Mouse (Mus musculus): Measurements from ENCODE around the gene Camk2b.
"Not testable (repeated sequence)": the region's sequence is repeated elsewhere in the genome, so short reads cannot be mapped to it uniquely, and the experiment has no call there.

Gene Camk2b

DNA sequence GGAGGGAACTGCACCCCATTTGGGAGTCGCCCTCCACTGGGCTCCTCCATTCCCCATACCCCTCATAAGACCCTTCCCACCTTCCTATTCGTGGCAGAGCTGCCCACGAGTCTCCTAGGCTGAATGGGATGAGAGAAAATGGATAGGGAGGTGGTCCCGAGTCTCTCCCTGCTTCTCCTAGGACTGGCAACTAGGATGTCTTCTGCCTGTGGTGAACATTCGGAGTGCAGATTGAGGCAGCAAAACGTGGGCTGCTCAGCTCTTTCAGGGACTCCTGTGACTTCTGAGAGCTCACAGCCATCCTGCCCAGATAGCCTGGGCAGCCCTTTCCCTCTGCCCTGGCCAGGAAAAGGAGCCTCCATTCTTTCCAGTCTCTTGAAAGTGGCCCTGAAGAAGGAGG is at the start of gene Camk2b:
Camk2b (minus strand) TSS at position 187 of the 400 bp plus-strand sequence.
- no peak for DNase-seq

DNA sequence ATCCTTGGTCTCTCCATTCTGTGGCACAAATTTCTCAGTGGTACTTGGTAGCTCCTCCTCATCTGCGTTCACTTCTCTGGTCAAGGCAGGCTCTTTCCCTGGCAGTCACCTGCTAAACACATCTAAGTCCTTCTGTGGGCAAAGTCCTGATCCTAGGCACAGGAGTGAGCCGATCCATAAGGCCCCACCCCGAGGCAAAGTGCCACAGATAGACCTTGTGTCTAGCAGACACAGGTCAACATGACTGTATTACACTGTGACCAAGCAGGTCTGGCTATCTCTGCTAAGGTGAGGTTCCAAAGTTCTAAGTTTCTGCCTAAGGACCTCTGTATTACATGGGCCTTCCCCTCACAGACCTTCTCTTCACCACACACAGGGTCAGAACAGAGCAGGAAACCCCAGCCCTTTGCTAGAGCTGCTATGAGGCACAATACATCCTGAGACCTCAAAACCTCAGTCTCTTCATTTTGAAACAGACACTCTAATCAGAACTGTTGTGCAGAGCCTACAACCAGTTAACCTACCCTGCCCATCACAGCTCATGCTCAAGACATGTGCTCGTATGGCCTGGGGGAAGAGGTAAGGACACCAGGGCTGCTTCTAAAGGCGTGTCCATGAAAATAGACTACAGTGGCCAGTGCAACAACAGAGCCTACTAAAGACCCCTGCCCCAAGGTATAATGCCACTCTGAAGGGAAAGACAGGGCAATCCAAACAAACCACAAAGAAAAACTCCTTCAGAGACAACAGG is 45.7 kb upstream of the Camk2b start:
- no peak for DNase-seq

DNA sequence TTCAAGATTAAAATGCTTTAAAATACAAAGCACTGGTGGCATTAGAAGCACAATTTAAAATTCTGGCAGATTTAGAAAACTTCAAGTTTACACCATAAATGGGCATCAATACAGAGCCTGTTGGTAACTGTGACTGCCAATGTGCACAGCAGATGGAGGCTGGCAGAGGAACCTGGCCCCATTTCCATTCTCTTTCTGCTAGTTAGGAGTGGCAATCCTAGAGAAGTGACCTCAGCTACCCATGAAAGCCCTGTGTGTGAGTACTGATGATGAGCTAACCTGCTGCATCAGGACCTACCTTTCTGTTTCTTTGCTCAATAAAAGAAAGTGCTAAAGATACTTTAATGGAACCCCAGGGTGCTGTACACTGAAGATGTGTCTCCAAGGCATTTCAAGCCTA is 43.8 kb upstream of the Camk2b start:
- DNase-seq = no peak

DNA sequence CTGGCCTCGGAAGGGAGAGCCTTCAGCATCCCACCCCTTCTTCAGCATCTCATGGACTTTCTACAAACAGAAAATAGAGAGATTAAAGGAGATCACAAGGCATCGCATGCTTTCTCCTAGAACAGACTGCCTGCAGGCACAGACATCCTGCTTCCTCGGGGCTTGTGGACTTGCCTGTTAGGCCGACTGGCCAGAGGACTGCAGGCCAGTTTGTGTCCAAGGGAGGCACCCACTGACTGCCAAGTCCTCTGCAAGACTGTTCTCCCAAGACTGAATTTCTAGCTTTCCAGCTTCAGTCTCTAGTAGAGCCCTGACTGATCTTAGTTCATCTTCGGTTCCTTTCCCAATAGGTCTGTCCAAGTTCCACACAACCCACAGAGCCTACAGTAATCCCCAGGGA is 42.1 kb upstream of the Camk2b start:
- no peak for DNase-seq

DNA sequence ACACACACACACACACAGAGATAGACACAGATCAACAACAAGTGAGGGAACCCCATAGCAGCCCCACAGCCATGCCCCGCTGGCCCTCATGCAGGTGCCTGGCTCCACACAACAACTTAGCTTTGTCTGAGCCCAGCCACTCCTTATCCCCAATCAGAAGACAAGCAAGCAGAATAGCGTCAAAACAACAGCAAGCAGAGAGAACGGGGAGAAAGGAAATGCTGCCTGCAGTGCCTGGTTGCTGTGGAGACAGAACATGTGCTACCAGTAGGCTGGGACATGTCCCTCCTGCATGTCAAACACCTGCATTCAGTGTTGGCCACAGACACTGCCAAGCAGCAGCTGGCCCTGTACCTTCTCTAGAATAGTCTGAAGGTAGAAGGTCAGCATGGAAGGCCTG is 41.6 kb upstream of the Camk2b start:
- no peak for DNase-seq

DNA sequence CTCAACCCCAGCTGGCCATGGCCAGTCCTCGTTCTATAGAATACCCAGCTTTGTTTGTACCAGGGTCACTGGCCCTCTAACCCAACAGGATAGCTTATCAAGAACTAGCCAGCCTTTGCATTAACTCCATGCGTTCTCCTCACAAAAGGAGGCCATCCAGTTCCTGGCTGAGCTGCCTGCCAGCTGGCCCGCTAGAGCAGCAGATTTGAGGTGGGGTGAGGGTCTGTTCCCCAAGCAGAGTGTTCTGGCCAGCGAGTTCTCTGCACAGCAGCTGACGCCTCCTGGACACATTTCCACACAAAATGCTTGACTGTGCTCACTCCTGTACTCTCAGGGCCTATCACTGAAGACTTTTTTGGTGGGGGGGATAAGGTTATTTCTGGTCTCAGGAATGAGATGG is 38.6 kb upstream of the Camk2b start:
- no peak for DNase-seq

DNA sequence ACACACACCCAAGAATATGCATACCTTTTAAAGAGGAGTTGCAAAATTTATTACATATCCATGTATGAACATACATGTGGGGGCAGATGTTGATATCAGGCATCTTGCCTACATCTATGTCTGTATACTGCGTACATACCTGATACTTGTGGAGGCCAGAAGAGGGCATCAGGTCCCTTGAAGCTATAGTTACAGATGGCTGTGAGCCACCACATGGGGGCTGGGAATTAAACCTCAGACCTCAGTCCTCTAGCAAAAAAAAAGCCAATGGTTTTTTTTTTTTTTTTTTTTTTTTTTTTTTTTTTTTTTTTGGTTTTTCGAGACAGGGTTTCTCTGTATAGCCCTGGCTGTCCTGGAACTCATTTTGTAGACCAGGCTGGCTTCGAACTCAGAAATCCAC is 30.5 kb upstream of the Camk2b start:
- DNase-seq = not testable (repeated sequence)

DNA sequence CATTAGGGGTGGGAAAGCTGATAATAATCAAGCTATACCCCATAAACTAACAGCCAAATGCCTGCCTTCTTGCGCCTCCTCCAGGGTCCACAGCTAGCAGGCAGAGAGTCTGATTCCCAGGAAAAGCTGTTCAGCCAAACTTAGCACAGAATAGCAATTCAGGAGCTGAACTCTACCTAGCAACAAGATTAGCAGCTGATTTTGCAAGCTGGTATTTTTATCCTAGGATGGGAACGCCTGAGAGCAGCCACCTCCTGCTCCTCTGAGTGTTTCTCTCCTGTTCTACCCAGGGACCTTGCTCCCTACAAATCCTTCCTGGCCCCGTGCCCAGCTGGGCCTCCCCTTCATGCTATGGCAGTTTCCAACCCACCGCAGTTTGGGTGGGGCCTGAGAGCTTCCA is 20.8 kb upstream of the Camk2b start:
- no peak for DNase-seq

DNA sequence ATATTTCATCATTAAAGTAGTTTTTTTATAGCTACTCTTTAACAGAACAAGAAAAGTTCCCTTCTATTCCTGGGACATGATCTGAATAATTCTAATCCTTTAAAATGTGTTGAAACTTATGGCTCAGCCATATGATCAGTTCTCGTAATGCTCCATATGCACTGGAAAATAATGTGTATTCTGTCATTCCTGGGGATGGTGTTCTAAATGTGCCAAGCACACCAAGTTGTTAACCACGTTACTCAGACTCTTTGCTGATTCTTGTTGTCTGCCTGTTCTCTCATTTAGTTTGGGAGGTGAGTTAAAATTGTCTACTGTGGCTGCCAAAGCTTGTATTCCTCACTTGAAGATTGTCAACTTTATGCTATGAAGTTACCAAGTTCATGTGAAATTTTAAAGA is 12.6 kb upstream of the Camk2b start:
- DNase-seq = no peak

DNA sequence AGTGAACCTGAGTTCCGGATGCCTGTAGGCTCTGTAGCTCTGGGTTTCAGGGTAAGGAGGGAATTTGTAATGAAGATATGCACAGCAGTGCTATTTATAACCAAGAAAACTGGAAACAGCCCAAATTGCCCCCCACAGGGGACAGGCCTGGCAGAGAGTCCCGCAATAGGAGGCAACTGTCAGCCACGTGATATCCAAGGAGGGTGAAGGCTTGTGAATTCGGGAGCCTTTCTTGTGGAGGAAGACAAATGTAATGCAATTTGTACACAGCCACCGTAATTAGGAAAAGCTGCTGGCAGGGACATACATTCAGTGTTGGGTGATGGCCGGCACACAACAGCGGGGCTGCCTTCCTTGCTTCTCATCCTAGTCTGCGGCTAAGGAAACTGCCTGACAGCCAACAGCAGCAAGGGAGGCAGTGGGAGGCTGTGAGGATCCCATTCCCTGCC is 9.5 kb upstream of the Camk2b start:
- DNase-seq = no peak

DNA sequence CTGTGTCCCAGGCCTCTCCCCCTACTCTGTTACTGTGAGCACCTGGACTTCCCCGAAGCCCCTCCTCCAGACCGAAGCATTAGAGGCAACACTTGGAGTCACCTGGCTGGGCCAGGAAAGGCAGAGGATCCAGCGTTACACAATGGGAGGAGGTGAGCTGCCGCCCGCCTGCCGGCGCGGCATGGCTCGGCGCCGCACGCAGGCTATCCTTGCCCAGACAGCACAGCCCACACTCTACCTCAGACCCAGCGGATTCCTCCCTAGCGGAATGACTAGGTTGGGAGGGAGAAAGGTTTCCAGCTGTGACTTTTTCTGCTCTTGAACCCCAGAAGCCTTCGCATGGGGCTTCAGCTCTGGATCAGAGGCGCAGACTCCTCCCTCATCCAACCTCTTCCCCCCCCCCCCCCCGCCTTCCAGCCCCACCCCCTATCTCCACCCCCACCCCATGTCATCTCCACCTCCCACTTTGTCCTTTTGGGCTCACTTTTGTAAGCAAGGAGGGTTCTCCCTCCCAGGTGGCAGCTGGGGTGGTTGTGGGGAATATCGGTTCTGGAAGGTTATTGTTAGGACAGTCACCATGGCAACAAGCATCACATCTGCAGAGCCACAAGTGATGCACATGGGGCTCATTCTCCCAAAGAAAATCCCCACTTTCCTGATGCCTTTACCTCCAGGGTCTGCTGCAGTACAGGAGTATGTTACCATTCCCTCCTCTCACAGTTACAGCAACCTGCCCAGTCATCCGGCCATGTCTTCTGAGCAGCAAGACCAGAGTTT is 2.2 kb upstream of the Camk2b start:
- no peak for DNase-seq

DNA sequence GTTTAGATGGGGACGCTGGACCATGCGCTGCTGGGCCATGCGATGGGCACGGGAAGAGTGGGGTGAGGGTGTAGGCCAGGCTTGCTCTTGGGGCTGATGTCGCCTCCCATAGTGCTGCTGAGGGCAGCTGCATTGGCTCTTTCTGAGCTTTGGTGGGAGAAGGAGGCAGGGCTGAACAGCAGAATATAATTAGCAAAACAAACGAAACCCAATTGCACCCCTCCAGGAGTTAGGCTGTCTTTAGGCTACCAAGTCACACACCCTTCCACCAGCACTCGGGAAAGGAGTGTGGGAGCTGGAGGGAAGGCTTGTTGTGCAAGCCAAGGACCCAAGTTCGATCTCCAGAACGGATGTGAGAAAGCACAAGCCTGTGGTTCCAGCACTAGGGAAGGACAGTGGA is 998 bp upstream of the Camk2b start:
- no peak for DNase-seq

DNA sequence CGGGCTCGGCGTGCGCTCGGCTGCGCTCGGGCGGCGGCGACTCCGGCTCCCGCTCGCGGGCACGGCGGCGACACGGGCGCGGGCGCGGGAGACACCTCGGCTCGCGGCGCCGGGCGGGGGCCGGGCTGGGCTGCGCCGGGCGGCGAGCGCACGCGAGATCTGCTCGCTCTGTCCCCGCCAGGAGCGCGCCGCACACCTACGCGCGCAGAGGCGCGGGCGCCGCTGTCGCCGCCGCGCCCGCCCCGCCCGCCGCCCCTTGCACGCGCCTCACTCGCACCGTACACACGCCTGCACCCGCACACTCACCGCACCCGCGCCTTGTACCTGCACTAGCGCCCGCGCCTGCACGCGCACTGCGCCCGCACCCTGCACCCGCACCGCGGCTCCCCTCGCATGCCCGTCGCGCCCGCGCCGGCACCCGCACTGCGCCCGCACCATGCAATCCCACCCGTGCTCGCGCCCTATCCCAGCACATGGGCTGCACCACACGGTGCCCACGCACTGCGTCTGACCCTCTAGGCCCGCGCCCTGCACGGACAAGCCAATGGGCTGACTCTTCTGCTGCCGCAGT is 526 bp downstream of the Camk2b start:
- no peak for DNase-seq

DNA sequence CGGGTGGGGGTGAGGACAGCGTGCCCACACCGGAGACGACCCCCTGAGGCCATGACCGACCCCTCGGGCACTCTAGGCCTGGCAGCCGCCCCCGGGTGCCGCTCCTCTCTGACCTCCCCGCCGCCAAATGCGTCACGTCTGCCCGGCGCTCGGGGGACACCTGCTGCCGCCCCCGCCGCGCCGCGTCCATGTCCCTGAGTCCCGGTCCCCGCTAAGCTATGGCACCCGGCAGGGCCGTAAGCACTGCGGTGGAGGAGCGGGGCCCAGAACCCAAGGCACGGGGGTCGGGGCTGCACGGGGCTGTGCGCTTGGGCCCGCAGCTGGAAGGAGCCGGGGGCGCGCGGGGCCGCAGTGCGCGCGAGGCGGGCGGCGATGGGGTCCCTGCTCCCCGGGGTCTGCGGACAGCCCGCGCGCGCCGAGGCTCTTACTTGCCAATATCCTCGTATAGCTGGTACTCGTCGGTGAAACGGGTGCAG is 1.1 kb downstream of the Camk2b start:
- DNase-seq = peak; percentile 73

DNA sequence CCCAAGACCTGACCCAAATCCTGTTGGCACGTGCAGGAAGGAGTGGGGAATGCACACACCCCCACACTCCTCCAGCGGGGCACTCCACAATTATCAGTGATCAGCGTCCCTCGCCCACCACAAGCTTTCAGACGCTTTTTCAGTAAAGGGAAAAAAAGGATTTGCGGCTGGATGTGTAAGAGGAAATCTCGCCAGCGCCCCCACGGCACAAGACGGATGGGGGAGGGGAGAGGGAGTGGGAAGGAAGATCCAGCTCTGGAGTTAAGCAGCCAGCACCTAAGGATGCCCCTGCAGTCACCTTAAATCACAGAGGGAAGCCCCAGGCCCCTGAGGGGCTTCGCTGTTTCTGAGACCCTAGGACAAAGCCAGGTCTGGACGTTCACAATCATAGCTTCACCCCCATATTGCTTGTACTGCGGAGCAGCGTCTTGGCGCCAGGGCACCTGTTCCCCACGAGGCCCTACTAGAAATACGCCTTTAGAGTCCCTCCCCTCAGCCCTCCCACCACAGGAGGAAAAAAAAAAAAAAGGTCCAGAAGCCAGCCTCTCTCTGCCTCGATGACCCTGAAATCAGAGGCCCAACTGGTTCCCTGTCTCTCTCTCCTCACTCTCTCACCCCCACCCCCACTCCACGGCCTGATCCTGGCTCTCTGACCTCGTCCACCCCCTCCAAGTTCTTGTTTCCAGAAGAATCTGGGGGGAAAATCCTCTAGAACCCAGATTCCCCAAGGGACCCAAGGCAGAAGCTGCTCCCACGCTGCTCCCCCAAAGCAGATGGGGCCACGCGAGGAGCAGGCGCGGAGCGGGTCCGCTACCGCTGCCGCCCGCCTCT is 1.7 kb downstream of the Camk2b start:
- DNase-seq = no peak

DNA sequence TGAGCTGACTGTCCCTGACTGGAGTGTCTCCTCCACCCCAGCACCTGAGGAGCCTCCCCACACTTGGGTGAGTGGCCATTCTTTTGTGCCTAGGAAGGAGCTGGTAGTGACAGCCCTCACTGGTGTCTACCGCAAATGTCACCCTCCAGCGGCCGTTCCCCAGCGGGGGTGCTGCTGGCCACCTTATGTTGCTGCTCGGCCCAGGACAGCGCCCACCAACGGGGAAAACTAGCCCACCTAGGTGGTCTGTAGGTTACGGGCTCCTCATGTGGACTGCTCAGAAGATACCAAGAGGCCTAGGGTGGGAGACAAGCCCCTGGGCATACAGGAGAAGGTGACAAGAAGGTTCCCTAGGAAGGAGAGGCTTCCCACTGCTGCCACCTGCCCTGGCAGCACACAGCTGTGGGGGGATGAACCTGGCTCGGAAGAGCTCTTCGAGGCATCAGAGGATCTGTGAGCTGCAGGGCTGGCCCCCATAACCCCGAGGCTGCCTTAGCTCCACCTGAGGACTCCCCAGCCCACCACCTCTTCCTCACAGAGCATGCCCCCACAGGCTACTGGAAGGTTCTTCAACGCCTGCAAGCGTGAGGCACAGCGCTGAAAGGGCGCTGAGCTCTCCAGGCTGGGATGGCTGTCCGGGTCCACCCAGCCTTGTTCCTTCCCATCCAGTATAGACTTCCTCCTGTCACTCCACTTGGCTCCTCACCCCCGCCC is 2.5 kb downstream of the Camk2b start:
- DNase-seq = no peak

DNA sequence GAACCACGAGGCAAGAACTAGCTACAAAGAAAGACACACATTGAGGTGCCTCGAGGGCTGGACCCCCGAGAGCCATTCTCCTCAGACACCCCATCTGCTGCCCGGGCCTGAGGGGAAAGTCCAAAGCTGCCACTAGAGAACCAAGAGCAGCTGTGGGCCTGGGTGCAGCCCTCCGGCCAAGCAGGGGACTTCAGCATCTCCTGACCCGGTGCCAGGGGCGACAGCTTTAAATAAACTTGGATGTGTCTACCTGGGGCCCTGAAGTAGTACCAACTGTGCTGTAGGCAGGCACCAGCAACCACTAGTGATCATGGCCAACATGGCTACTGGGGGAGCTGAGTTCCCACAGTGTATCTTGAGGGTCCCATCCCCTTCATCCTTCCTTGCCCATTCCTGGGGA is 3.1 kb downstream of the Camk2b start:
- no peak for DNase-seq

DNA sequence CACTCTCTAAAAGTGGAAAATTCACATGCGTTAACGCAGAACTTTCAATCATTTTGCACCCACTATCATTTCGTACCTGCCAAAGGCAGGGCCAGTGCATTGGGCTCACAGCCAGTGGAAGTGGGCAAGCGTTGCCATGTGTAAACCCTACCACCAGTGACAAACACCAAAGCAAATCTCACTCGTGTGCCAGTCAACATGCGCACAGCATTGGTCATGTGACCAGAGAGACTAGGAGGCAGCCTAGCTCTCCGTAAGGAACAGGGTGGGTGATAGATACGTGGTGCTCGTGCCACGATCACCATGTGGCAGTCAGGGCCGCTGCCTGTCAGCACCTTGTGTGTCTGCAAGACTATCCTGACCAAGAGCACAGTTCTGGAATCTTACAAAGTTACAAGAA is 3.8 kb downstream of the Camk2b start:
- no peak for DNase-seq

DNA sequence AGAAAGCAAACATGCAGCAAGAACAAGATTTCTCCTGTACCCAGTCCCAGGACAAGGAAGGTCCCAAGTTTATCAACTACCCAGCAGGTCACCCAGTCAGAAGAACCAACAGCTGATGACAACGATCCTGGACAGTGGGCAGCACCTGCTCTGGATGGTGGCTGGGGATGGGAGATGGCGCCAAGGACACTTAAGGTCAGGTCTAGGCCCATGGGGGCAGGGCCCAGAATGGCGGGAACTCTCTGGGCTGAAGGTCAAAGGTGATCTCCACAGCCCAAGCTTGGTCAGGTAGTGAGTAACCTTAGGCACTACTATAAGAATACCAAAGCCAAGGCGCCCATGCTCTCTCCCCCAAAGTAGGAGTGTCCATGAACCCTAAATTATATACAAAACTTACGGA is 4.3 kb downstream of the Camk2b start:
- DNase-seq = no peak

DNA sequence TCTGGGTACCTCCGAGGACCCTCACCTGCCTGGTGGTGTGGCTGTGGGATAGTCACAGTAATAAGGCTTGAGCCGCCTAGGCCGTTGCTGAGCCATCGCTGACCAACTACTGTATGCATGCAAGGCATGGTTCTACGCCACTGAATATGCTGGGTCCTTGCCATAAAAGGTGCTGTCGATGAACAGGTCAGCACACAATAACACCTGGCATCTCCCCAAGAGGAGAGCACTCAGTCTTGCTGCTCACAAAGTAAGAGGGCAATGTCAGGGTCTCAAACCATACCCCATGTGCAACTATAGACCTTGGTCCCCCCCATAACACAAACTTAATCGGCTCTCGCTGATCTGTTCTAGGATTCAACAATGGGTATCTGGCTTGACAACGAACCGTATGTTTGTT is 7.0 kb downstream of the Camk2b start:
- DNase-seq = no peak

DNA sequence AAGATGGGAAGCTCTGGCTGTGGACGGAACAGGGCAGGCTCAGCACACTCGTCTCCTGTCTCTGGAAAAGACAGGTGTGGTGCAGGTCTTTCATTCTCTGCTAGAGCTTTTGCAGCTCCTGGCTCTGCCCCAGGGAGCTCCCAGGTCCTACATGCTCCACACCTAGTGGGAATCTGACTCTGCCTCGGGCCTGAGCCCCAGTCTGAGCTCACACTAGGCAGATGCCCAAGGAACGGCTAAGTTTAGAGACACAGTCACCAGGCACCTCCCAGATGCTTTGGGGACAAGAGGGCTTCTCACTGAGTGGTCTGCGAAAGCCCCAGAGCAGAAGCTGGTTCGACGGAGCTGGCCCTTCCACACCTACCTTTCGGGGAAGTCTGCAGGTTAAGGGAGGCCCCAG is 12.8 kb downstream of the Camk2b start:
- no peak for DNase-seq

DNA sequence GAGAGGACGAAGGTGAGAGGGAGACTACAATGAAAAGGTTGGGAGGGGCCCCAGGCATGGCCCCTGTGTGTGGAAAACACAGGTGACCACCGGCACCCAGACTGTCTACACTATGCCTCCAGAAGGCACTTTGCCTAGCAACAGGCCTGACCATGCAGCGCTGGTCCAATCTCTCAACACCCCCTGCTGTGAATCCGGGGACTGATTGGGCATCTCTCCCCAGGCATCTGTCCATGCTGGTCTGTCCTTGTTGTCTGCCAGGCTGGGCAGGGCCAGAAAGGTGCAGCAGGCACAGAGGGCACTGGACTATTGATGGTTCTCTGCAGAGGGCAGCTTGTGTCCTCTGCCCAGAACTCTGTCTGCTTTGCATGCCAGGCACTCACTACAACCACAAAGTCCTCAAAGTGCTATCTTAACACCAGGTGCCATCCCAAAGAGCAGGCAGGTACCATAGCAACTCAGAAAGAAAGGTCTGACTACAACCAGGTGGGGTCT is 16.0 kb downstream of the Camk2b start:
- DNase-seq = no peak
